Mouse (Mus musculus) brain, embryonic 14.5 days (tissue): Measurements from ENCODE around the gene Rfx7.

ENCODE experiments used
- CTCF ChIP-seq: fragments of 200-500 bp; IDR thresholded peaks from 2 replicates; pipeline ENCODE4 v1.5.1; 2012; ENCODE audit warnings: inconsistent platforms, mild to moderate bottlenecking, moderate library complexity, borderline replicate concordance; ENCODE audit not compliant: insufficient read depth, insufficient read length; ENCODE audit errors: extremely low read depth
- POLR2A ChIP-seq: fragments of 200-500 bp; IDR thresholded peaks from 2 replicates; pipeline ENCODE4 v1.6.1; 2012; ENCODE audit warnings: mild to moderate bottlenecking, inconsistent platforms, borderline replicate concordance; ENCODE audit not compliant: poor library complexity, insufficient read depth, insufficient read length, severe bottlenecking; ENCODE audit errors: extremely low read depth

DNA sequence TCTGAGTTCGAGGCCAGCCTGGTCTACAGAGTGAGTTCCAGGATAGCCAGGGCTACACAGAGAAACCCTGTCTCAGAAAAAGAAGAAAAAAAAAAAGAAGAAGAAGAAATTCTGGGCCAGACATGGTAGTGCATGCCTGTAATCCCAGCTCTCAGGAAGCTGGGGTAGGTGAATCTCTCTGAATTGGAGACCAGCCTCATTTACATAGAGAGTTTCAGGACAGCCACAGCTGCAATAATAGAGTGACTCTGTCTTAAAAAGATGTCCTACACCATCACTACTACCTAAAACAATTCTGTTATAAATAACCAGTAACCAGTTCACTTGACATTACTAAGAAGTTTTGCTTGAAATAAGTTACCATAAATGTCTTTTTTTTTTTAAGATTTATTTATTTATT is 58.8 kb downstream of the Rfx7 start:
- TF ChIP-seq CTCF (no peak), POLR2A (no peak)
